Mouse (Mus musculus): ENCODE measurements around the gene Galntl6. TPM values are rescaled to one million over a fixed set of nuclear protein-coding genes. Genes with fewer than 3 reads are reported as not detected.

The Galntl6 gene
- total RNA-seq, 2 experiments from 2014 or later: 51.7 to 55.3 TPM

Other genes starting within 250 kb of the Galntl6 start
- gene BC030500, start 885 bp downstream of the Galntl6 start, total RNA-seq (2021): 10 to 100 TPM; 18.4 TPM